Comparison of ENCODE assay signal across 14 mouse cellular contexts in the genomic region with DNA sequence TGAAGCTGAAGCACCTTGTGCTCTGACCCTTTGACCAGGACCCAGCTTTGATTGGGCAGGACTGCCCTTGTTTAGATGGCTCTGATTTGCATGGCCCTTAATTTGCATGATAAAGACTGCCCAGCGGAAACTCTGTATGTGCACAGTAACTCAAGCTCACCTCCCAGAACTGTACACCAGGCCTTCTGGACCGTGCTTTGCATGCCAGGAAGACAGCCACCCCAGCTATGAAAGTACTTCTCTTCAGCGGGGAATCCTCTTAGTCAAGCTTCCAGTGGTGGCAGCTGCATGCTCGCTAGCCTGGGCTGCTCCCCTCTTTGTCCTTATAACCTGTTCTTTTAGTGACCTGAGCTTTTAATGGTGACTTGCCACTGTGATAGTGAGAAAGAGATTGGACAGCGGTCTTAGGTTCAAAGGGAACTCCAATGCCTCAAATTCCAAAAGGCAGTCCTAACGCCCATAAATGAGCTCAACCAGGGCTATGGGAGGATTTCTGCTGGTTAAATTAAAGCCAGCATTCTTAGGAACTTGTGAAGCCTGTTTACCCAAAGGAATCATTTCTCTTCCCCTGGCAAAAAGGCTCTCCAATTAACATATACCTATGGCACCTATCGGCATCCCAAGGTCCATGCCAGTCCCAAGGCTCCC. TPM values are rescaled to one million over a fixed set of nuclear protein-coding genes. Genes with fewer than 3 reads are reported as not detected.
DNase-seq lines count a peak whose midpoint lies in the region; ATAC-seq and TF ChIP-seq lines count a peak whose summit lies in the region.
"Had no signal": no experiment of that assay in that cellular context is flagged by ENCODE, and none has a peak within 500 bp of the region (broad histone marks: within the 10 kb centered on the region; RNA-seq: fewer than 3 reads in every experiment).

No protein-coding gene starts in this region.

- no peaks in the 10 kb centered on the region for H3K9me3 ChIP-seq in kidney, embryonic 14.5 days (ENCODE audit: control insufficient read depth, low read length)
- H3K9me3 ChIP-seq in ES-Bruce4 (replicated peaks; ENCODE audit: control insufficient read depth, insufficient read depth, low read length, poor library complexity, severe bottlenecking) = no peaks in the 10 kb centered on the region
- H3K9me3 ChIP-seq: G1E; hindbrain, embryonic 15.5 days had no signal

- no peak for TF ChIP-seq CTCF in kidney, adult 2 months (conservative IDR thresholded peaks at IDR 0.05; ENCODE audit: insufficient read depth, insufficient read length, low read depth, low read length)
- TF ChIP-seq CTCF in ES-Bruce4 (IDR thresholded peaks at IDR 0.05; ENCODE audit: low read depth, low read length) = no peak

- 40% methylated on average over 7 of the region's 7 CpGs for WGBS in kidney, adult 2 months
- WGBS in kidney, embryonic 14.5 days = 50% methylated on average over 7 of the region's 7 CpGs

- H3K36me3 ChIP-seq in kidney, adult 2 months (ENCODE audit: control insufficient read depth, insufficient read depth, low read length) = no peaks in the 10 kb centered on the region
- no peaks in the 10 kb centered on the region for H3K36me3 ChIP-seq in kidney, embryonic 14.5 days (ENCODE audit: control insufficient read depth, insufficient read depth, low read length)
- H3K36me3 ChIP-seq in ES-Bruce4 (ENCODE audit: control insufficient read depth, insufficient read depth, low read length, poor library complexity, severe bottlenecking) = no peaks in the 10 kb centered on the region
- H3K36me3 ChIP-seq: G1E; hindbrain, embryonic 15.5 days had no signal

- peak; percentile 89 for DNase-seq in kidney, adult 2 months
- DNase-seq in R1 (ENCODE audit: low read depth, low spot score) = peak; percentile 80
- peak; percentile 43 to 68 for DNase-seq in kidney, postnatal 25 days
- no peak for DNase-seq in layer of hippocampus, adult 18-20 months (ENCODE audit: low spot score in 2 of 2)
- DNase-seq in cerebellum, postnatal 25 days = no peak
- DNase-seq: cerebellum, adult 11 months; heart, adult 18-20 months; liver; lung, adult 2 months; right cerebral cortex, postnatal 14 days had no signal

- H3K4me1 ChIP-seq in kidney, adult 2 months (ENCODE audit: control insufficient read depth, insufficient read depth, low read length) = peaks cover 18% of the 10 kb centered on the region; the same call in 1 of the 2 replicates
- no peaks in the 10 kb centered on the region for H3K4me1 ChIP-seq in kidney, embryonic 14.5 days (ENCODE audit: control insufficient read depth, insufficient read depth, low read length)
- no peaks in the 10 kb centered on the region for H3K4me1 ChIP-seq in ES-Bruce4 (ENCODE audit: control insufficient read depth, insufficient read depth, low read length)
- H3K4me1 ChIP-seq: hindbrain, embryonic 15.5 days had no signal

- no peak overlapping the region for H3K9ac ChIP-seq in kidney, embryonic 14.5 days (ENCODE audit: low read depth, low read length)
- no peak overlapping the region for H3K9ac ChIP-seq in ES-Bruce4 (ENCODE audit: low read depth, poor library complexity, severe bottlenecking)
- H3K9ac ChIP-seq: hindbrain, embryonic 15.5 days had no signal

- no peak for ATAC-seq in kidney, embryonic 14.5 days (ENCODE audit: low FRiP score, low TSS enrichment)

- TF ChIP-seq EP300 in ES-Bruce4 (IDR thresholded peaks at IDR 0.05; ENCODE audit: insufficient read depth, low read depth, low read length) = 0 out of 2 replicates have a peak, but pooled peaks have one; percentile 47

- no peaks in the 10 kb centered on the region for H3K27me3 ChIP-seq in kidney, adult 2 months (replicated peaks; ENCODE audit: control insufficient read depth, insufficient read depth, low read length)
- H3K27me3 ChIP-seq in kidney, embryonic 14.5 days (ENCODE audit: control insufficient read depth, insufficient read depth, low read length) = no peaks in the 10 kb centered on the region
- H3K27me3 ChIP-seq in ES-Bruce4 (ENCODE audit: control insufficient read depth, insufficient read depth, low read length, poor library complexity, severe bottlenecking) = no peaks in the 10 kb centered on the region
- H3K27me3 ChIP-seq: hindbrain, embryonic 15.5 days had no signal

- peak overlapping the region; percentile 96 for H3K27ac ChIP-seq in kidney, adult 2 months (ENCODE audit: insufficient read depth, low read depth, low read length)
- no peak overlapping the region for H3K27ac ChIP-seq in kidney, embryonic 14.5 days (ENCODE audit: low read depth, low read length)
- 0 out of 2 replicates have a peak overlapping the region, but pooled peaks have one; percentile 31 for H3K27ac ChIP-seq in ES-Bruce4 (ENCODE audit: insufficient read depth, low read length)
- H3K27ac ChIP-seq: hindbrain, embryonic 15.5 days had no signal

- H3K4me2 ChIP-seq in kidney, embryonic 14.5 days (replicated peaks; ENCODE audit: low read depth, low read length) = no peak overlapping the region
- H3K4me2 ChIP-seq: hindbrain, embryonic 15.5 days had no signal

- H3K4me3 ChIP-seq in kidney, adult 2 months (ENCODE audit: insufficient read depth, low read depth, low read length) = no peak overlapping the region
- H3K4me3 ChIP-seq in kidney, embryonic 14.5 days (ENCODE audit: low read length) = no peak overlapping the region
- no peak overlapping the region for H3K4me3 ChIP-seq in ES-Bruce4 (ENCODE audit: low read depth, low read length)
- H3K4me3 ChIP-seq: hindbrain, embryonic 15.5 days had no signal

- TF ChIP-seq POLR2A in kidney, adult 2 months (IDR thresholded peaks at IDR 0.05; ENCODE audit: low read depth, low read length) = no peak
- no peak for TF ChIP-seq POLR2A in ES-Bruce4 (IDR thresholded peaks at IDR 0.05; ENCODE audit: insufficient read depth, low read length)

RNA-seq across cellular contexts. Expression of a gene that starts 47.2 kb away (rescaled TPM):
- 17.1 and 17.6 TPM in 2 replicates for polyA plus RNA-seq in kidney, adult 2 months (2012; rRNA removed)
- 5.5 and 9.6 TPM in 2 replicates for polyA plus RNA-seq in kidney, embryonic 14.5 days (2014; fragmentation: Nextera tagmentation; extraction: Ambion mirVana)
- polyA plus RNA-seq in ES-Bruce4 (2011; ENCODE audit: insufficient read depth, insufficient read length, low read depth, missing spikeins) = 14.1 and 16.4 TPM in 2 replicates
- 10 to 100 TPM; 62.9 to 63.0 TPM for total RNA-seq in layer of hippocampus, adult 18-20 months (2021)

Comparison
In these comparisons a context has a peak if more than half of its experiments do, and no peak if none do; other contexts are left out.
1. DNase-seq: peak in kidney, adult 2 months (single experiment), R1 (single experiment) and kidney, postnatal 25 days (2 of 2); none in layer of hippocampus, adult 18-20 months (0 of 2) and cerebellum, postnatal 25 days (0 of 2).